Mouse (Mus musculus) common myeloid progenitor, adult 5-6 weeks (primary cell): ENCODE data around the gene Ltc4s. TPM values are rescaled to one million over a fixed set of nuclear protein-coding genes. Genes with fewer than 3 reads are reported as not detected.

Experiments
- ATAC-seq: replicated peaks from 2 replicates; pipeline ENCODE4 v1.8.0; 2016; ENCODE audit warnings: low read depth, mild to moderate bottlenecking, moderate TSS enrichment, inconsistent platforms; ENCODE audit not compliant: poor library complexity, severe bottlenecking
- total RNA-seq: library from RNA; stranded (forward); fragments of 200-1000, 187-1606 nt; gene quantifications from 2 replicates; pipeline ENCODE4 v1.2.3, GENCODE M21; 2017

Gene Ltc4s
- 3.6 and 5.0 TPM in 2 replicates for total RNA-seq

DNA sequence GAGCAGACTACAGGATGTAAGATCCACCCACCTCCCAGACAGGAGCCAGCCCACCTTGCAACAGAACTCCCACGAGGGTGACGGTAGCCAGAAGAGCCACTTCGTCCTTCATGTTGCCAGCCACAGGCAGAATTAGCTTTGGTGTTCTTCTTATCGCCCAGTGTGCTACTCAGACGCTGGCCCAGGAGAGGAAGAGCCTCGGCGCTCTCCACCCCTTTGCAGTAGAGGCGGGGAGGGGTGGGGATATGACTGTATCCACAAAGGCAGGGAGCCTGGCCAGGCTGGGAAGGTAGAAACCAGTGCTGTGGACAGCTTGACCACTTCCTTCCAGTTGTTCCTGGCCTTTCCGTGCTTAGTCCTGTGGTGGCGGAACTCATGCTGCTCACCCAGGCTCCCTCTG is at the start of gene Ltc4s:
Ltc4s (minus strand) TSS at position 293 of the 400 bp plus-strand sequence.
- ATAC-seq, result peak; percentile 36

DNA sequence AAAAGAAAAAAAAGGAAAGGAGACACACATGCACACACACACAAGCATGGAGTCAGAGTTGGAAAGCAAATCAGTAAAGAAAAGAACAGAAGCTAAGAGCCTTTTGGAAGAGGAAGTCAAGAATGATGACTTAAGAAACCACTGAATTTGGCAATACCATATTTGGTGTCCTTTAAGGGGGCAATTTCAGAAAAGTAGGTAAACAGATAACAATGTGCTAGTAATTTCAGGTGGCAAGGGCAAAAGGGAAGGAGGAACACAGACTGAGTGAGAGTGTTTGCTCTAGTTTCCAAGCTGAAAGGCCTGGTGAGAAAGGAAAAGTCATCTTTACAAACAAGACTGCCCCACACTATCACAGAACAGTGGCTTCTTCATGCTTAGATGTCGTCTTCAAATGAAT is 48.0 kb upstream of the Ltc4s start:
- ATAC-seq, result peak; percentile 61

DNA sequence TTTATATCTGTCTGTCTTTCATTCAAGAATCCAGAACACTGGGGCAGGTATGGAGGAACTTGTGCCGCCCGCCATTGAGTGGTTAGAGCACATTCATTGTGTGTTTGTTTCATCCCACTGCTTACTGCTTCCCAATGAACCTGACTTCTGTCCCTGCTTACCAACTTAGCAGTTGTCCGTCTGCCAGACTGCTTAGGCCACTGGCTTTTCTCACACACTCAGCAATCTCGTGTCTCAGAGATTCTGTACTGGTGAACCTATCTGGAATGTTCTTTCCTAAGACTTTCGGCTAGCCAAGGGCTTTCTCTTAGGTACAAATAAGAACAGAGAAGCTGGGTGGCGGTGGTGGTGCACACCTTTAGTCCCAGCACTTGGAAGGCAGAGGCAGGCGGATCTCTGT is 47.3 kb upstream of the Ltc4s start:
- no peak for ATAC-seq

DNA sequence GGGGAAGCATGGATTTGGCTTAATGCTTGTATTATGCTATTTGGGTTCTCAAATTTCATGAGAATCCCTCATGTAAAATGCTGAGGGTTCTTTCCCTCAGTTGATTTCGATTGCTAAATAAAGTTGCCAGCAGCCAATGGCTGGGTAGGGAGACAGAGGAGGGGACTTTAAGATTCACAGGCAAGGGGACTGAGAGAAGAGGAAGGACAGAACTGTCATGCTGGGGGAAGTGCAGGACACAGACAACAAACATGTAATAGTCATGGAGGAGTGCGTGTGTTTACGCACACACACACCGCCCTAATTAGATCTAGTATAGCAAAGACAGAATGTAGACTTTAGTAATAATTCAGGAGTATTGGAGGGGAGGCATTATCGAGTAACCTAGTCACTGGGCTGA is 46.8 kb upstream of the Ltc4s start:
- ATAC-seq, result no peak

DNA sequence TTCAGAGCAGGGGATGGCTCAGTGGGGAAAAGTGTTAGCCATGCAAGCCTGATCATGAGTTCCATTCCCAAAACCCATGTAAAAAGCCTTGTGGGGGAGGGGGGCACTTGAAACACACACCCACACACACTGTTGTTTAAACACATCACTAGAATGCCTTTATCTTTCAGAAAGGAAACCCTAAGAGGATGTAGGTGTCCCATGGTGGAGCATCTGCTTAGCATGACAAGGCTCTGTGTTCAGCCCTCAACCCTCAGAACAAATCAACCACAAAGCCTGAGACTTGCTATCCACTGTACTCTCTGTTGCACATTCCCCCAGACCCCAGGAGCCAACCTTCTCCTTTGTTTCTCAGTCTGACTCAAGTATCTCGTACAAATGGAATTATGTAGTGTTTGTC is 41.6 kb upstream of the Ltc4s start:
- ATAC-seq, result peak; percentile 79

DNA sequence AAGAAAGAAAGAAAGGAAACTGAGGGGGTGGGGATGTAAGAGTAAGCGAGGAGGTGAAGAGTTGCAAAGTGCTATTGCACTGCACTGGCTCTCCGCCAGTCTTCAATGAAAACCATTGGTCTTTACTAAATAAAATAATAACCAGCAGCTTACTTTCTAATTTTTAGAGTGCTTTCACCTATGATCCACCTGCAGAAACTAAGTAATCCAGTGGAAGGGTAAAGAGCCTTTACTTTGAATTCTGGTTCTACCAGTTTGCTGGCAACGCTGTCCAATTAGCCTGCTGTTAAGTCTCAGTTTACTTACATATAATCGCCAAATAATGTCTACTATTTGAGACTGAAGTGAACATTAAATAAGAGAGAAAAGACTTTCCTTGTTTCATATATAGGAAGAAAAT is 40.6 kb upstream of the Ltc4s start:
- no peak for ATAC-seq

DNA sequence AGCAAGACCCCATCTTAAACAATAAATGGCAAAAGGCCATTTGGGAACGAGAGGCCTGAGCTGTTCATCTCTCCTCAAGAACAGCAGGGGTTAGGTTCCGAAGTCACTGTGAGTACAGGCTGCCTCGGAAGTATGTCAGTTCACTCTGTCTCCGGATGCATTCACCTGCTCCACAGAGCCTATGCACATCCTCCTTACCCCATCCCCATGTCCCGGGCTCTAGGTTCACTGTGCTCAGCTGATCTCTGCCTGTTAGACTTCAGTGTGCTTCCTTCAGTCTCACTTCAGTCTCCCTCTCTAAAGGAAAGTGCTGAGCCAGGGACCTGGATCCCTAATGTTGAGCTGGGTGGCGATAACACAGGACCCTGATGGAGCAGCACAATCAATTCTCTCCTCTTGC is 39.3 kb upstream of the Ltc4s start:
- ATAC-seq, result no peak

DNA sequence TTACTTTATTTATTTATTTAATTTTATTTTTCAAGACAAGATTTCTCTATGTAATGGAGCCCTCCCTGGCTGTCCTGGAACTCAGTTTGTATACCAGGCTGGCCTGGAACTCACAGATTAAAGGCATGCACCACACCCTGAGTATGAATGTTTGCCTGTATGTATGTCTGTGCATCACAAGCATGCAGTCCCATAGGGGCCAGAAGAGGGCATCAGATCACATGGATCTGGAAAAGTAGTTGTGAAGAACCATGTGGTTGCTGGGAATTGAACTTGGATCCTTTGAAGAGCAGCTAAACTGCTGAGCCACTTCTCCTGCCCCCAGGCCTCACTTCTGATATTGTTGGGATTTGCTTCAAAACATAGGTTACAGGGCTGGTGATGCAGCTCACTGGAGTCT is 38.6 kb upstream of the Ltc4s start:
- no peak for ATAC-seq

DNA sequence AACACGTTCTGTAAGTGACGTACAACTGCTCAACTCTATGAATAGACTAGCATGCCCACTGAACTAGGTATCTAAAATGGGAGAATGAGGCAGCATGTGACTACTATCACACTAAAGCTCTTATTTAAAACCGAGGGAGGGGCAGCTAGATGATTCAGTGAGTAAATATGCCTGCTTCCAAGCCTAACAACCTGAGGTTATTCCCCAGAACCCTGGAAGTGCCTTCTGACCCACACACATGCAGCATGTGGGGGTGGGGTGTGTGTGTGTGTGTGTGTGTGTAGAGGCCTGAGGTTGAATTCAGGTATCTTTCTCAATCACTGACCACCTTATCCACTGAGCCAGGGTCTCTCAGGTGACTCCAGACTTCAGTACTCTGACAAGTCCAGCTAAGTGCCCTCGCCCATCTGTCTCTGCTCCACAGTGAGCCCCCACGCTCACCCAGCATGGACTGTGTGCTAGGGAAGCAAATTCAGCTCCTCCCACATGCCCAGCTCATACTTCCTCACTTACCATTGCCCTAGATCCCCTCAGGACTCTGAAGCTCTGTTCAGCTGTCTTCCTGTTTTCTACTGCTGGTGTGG is 37.2 kb upstream of the Ltc4s start:
- ATAC-seq, result peak; percentile 84

DNA sequence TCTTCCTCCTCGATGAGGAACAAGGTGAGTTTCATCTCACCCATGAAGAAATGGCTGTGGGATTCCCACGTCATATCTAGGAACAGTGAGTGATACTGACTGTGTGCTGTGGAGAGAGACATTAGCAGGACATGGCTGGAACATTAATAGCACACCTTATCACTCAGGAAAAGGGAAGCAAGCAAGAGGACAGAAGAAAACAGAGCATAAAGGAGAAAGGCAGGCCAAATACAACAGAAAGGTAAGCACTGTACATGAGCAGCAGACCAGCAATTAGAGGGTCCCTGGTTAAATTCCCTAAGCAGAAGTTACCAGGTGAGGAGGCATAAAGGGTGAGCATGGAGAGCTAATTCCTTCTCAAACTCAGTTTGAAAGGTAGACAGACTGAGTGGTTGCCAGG is 36.7 kb upstream of the Ltc4s start:
- no peak for ATAC-seq

DNA sequence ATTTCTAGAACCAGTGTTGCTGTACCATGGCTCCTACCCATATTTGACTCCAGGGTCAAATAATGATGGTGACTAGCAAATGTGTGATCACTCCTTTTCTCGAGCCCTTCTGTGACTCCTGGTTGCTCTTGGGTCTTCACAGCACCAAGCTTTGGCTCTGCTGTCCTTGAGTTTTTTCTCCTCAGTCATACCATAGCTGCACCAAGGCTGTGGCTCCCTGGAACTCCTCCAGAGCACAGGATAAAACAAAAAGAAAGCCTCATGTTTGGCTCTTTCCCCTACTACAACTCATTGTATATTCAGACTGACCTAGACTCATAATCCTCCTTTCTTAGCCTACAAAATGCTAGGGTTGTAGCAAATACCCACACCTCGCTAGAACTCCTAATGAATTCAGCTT is 34.4 kb upstream of the Ltc4s start:
- no peak for ATAC-seq

DNA sequence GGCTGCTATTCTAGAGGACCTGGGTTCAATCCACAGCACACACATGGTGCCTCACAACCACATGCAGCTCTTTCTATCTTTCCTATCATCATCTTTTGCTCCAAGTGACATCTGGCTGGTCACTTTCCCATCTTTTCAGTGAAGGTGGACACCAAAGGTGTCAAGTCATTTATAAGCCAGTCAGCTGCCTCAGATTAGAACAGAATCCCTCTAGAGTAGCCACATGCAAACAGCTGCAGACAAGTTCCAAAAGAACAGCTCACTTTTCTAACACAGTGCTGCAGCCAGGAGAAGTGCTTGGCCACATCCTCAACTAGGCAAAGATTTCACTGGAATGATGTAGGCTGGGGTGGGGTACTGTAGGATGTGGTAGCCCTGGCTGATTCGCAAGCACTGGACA is 31.5 kb upstream of the Ltc4s start:
- ATAC-seq, result no peak

DNA sequence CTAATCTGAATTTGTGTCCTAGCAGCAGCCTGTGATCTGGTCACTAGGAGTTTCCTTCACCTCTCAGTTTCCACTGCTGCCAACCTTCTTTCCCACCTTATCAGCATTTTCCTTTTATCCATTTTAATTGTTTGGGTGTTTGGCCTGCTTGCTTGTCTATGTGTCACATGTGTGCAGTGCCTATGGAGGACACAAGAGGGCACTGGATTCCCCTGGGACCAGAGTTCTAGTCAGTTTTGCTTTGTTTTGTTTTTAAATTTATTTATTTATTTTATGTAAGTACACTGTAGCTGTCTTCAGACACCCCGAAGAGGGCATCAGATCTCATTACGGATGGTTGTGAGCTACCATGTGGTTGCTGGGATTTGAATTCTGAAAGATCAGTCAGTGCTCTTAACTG is 30.7 kb upstream of the Ltc4s start:
- peak; percentile 72; the same call in 1 of the 2 replicates for ATAC-seq

DNA sequence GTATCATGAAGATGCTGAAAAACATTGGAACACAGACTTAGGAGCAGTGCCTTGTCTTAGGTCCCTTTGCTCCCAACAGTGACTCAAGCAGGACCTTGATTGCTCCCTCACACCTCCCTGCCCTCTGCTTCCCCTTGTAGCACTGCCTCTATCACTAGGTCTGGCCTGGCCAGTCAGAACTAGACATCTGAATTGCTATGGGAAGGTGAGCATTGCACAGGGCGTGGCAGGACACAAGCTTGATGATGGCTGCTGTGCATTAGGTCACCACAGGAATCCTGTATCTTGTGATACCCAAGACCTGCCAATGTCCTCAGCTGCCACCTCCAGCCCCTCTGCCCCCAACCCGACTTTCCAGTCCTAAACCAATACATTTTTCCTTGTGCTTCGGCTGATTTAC is 28.6 kb upstream of the Ltc4s start:
- no peak for ATAC-seq

DNA sequence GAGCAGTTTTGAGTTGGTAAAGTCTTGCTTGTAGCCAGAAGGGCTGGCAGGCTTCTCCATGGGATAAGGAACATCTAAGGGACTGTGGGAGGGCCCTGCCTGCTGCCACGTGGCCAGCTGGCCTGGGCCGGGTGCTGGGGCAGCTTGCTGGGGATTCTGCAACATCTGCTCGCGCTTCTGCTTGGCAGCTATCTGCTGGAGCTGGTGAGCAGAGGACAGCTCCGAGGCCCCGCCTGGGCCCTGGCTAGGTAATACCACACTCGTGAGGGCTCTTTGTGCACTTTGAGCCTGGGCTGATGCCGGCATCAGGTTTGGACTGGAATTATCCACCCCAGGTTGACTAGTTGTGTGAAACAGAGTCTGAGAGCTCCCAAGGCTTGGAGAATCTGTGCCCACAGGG is 27.5 kb upstream of the Ltc4s start:
- no peak for ATAC-seq

DNA sequence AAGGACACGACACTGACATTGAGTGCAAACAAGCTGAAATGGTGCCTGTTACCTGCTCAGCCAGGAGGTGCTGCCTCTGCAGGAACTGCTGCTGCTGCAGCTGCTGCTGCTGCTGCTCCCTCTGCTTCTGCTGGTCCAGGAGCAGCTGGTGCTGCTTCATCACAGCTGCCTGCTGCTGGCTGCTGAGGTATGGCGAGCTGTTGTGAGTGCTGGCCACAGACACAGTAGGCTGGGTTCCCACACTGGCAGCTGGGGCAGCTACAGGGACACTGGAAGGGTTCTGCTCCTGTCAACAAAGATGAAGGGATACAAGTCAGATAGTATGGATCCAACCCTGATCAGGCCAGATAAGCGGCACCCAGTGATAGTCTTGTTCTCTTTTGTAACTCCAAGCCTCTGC is 24.8 kb upstream of the Ltc4s start:
- ATAC-seq, result no peak

DNA sequence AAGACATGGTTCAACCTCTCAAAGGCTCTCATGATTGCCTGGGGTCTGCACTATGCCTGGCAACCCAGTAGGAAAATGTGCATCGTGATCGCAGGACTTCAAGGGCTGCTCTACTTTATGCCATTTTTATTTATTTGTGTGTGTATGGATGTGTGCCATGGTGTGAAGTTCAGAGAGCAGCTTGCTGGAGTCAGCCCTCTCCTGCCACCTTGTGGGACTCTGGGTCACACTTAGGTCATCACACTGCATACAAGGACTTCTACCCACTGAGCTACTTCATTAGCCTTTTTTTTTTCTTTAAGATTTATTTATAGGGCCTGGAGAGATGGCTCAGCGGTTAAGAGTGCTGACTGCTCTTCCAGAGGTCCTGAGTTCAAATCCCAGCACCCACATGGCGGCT is 23.6 kb upstream of the Ltc4s start:
- peak; percentile 88 for ATAC-seq

DNA sequence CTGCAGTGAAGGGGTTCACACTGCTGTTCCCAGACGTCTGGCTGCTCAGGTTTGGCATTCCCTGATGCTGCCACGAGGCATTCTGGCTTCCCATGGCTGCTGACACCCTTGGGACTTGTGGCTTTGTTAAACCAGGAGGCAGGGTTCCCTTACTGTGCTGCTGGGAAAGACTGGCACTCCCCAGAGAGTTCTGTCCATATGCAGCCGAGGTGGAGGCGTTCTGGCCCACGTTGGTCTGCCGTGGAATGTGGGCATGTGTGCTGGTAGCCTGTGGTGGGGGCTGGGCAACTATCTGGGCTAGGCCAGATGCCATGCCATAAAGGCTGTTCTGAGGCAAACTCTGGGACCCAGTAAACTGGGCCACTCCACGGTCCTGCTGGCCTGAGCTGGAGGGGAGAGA is 19.9 kb upstream of the Ltc4s start:
- ATAC-seq, result no peak

DNA sequence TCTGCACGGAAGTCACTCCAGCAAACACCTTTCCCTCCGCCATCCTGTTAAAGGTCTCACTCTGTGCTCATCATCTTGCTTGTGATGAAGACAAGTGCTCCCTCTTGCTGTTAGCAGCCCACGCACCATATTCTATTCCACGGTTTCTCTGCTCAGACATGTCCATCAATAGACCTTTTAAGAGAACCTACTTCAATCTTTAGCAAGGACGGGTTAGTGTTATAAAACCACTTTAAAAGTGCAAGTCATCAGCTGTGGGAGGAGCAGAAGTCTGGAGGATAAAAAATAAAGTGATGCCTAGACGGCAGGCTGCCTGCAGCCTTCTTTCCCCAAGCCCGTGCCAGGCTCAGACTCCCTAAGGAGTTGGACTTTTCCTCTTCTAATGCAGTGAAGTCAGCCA is 18.2 kb upstream of the Ltc4s start:
- ATAC-seq, result peak; percentile 76

DNA sequence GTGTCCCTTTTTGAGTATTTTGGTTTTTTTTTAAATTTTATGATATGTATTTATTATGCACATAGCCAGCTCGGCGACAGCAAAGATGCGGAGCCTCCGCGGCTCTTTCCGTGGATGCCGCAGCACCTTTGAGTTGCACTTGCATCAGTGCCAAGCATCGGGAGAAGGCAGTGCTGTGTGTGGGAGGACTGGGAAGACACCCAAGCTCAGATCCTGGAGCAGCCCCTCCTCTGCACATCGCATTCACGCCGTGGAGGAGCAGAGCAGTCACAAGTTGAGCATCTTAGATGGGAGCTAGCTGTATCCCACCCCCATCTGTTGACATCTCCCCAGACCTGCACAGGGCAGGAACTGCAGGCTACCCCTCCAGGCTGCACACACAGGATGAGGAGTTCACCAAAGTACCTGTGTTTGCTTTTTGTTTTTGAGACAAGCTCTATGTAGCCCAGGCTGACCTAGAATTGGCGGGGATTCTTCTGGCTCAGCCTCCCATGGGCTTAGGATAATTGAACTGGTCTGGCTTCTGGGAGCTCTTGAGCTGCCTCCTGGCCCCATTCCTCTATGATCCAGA is 15.7 kb upstream of the Ltc4s start:
- no peak for ATAC-seq

DNA sequence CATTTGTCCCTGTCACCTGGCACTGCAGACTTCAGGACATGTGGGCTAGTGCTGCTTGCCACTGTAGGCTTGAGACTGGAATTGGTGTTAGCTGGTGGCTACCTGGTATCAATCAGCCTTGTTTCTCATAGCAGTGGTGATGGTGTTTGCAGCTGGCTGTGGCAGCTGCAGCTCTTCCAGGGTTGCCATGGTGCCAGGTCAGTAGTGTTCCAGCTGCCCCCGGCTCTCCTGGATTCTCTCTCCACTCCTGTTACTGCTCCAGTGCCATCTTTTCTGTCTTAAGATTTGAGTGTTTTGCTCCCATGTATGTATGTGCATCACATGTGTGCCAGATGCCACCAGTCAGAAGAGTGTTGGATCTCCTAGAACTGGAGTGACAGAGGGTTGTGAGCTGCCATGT is 15.0 kb upstream of the Ltc4s start:
- ATAC-seq, result no peak

DNA sequence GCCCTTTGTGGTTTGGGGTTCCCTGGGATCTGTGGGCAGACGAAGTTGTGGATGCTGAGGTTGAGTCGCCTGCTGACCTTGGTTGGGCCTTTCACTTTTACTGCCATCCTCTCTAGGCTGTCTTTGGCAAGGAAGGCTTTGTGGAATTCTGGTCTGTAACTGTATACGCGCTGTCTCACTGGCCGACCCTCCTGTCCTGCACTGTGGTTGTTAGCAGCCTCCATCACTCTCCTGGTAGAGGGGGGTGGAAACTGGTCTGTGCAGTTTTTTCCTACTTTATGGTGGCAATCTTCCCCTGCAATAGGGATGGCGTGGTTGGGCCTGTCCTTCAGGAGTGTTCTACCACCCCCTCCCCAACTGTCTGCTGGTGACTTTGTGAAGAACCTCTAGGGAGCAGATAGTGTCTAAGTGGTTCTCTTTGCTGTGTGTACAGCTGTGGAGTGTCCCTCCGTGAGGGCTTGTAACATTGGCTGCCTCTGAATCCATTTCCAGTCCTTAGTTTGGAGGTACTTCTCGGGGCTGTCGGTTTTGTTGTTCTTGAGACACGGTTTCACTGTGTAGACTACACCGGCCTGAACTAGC is 14.4 kb upstream of the Ltc4s start:
- no peak for ATAC-seq
